Mouse (Mus musculus): ENCODE data around the gene Pno1. TPM values are rescaled to one million over a fixed set of nuclear protein-coding genes. Genes with fewer than 3 reads are reported as not detected.
"Not testable (repeated sequence)": the region's sequence is repeated elsewhere in the genome, so short reads cannot be mapped to it uniquely, and the experiment has no call there.

Pno1 gene
- 1.7 and 1.8 TPM in 2 replicates for polyA plus RNA-seq (2012; rRNA removed)

DNA sequence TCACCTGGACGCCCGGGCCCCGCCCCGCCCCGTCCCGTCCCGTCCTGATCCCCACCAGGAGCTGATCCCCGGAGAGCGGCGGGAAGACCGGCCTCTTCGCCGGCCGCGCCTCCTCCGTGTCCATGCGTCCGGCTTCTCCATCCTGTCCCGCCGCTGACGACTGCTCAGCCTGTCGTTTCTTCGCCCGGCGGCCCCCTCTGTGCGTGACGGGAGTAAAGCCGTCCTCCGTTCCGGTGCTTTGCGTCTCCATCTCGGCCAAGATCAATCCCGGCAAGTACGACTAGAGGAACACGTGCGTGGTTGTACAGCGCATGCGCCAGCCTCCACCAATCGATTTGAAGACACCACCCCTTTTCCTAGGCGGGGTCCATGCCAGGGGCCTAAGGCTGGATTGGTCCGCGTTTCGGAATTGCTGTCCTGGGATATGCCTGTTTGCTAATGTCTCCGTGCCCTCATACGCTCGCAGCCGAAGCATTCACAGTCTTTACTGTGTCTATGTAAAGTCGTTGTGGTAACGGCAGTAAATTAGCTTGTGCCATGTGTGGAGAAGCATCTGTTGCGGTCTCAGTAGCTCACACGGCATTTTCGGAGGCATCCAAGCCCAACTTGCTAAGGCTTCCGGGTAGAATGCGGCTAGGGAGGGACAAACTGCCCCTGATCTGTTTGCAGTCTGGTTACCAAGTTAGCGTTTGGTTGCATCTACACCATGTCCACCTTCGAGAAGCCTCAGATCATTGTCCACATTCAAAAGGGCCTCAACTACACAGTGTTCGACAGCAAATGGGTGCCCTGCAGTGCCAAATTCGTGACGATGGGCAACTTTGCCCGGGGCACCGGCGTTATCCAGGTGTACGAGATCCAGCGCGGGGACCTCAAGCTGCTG, at the start of gene Pno1:
Gene Pno1, minus strand, starts transcription at position 311 of the 883 bp plus-strand sequence.
- Histone ChIP-seq H3K4me3 (ENCODE audit: extremely low read depth, insufficient read depth, insufficient read length) (peak within 1 kb of the TSS; percentile 78), H3K27me3 (ENCODE audit: control insufficient read depth, insufficient read depth, low read length) (no peaks in the 10 kb centered on the region), H3K27ac (ENCODE audit: insufficient read depth, low read length) (peak within 1 kb of the TSS; percentile 93), H3K36me3 (ENCODE audit: control insufficient read depth, insufficient read depth, low read length) (peaks cover 1% of the 10 kb centered on the region; the same call in 1 of the 2 replicates), H3K4me1 (ENCODE audit: control insufficient read depth, insufficient read depth, insufficient read length) (no peaks in the 10 kb centered on the region; the same call in none of the 2 replicates)
- peak; percentile 92 to 96 for DNase-seq (ENCODE audit: low read depth in 1 of 2, low spot score in 2 of 2)
- under 1% methylated on average over 65 of the region's 65 CpGs for WGBS
- TF ChIP-seq CTCF (IDR thresholded peaks at IDR 0.05; ENCODE audit: extremely low read depth, insufficient read depth, insufficient read length, insufficient replicate concordance), result no peak
- peak; percentile 43; the same call in 1 of the 2 replicates for TF ChIP-seq POLR2A (IDR thresholded peaks at IDR 0.05; ENCODE audit: low read depth, low read length)

- Histone ChIP-seq H3K4me3 (ENCODE audit: extremely low read depth, insufficient read depth, insufficient read length) (peak overlapping the region; percentile 93), H3K27ac (ENCODE audit: insufficient read depth, low read length) (peak overlapping the region; percentile 86), H3K36me3 (ENCODE audit: control insufficient read depth, insufficient read depth, low read length) (no peaks in the 10 kb centered on the region), H3K27me3 (ENCODE audit: control insufficient read depth, insufficient read depth, low read length) (no peaks in the 10 kb centered on the region), H3K4me1 (ENCODE audit: control insufficient read depth, insufficient read depth, insufficient read length) (peaks cover 3% of the 10 kb centered on the region)
- DNase-seq (ENCODE audit: low read depth in 1 of 2, low spot score in 2 of 2), result peak; percentile 15 to 32
- TF ChIP-seq POLR2A (IDR thresholded peaks at IDR 0.05; ENCODE audit: low read depth, low read length), result no peak
- no peak for TF ChIP-seq CTCF (IDR thresholded peaks at IDR 0.05; ENCODE audit: extremely low read depth, insufficient read depth, insufficient read length, insufficient replicate concordance)
- WGBS, result 2% methylated on average over 17 of the region's 17 CpGs
Observed at GRCm38 (mm10) chr11:17257861-17258260, 46.5 kb upstream of the Pno1 start.

DNA sequence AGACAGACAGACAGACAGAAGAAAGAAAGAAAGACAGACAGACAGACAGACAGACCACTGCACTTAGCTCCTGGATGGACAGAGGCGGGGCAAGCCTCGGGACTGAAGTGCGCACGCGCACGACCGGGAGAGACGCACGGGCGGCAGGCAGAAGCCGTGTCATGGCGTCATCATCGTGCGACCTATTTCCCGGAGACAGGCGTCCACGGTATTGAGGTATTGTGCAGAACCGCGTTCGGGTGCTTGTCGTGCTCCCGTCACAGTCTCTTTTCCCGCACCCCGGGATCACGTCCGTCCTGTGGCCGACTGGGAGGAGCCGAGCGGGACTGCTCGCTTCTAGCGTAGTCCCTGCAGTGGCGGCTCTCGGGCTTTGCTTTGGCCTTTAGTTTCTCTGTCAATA, 46.1 kb upstream of the Pno1 start, which contains the start of gene C1d:
Gene C1d, plus strand, starts transcription at position 137 of the 400 bp plus-strand sequence.
- Histone ChIP-seq H3K4me3 (ENCODE audit: extremely low read depth, insufficient read depth, insufficient read length) (peak within 1 kb of the TSS; percentile 93), H3K27me3 (ENCODE audit: control insufficient read depth, insufficient read depth, low read length) (no peaks in the 10 kb centered on the region), H3K4me1 (ENCODE audit: control insufficient read depth, insufficient read depth, insufficient read length) (peaks cover 3% of the 10 kb centered on the region), H3K27ac (ENCODE audit: insufficient read depth, low read length) (peak within 1 kb of the TSS; percentile 86), H3K36me3 (ENCODE audit: control insufficient read depth, insufficient read depth, low read length) (no peaks in the 10 kb centered on the region)
- DNase-seq (ENCODE audit: low read depth in 1 of 2, low spot score in 2 of 2), result peak; percentile 88 to 93
- peak; percentile 58 for TF ChIP-seq POLR2A (IDR thresholded peaks at IDR 0.05; ENCODE audit: low read depth, low read length)
- TF ChIP-seq CTCF (IDR thresholded peaks at IDR 0.05; ENCODE audit: extremely low read depth, insufficient read depth, insufficient read length, insufficient replicate concordance), result no peak
- under 1% methylated on average over 33 of the region's 33 CpGs for WGBS

GRCm38 (mm10) chr11:17256813-17257365, 45.5 kb upstream of the Pno1 start:
- no peaks in the 10 kb centered on the region for H3K36me3 ChIP-seq (ENCODE audit: control insufficient read depth, insufficient read depth, low read length)
- H3K4me3 ChIP-seq (ENCODE audit: extremely low read depth, insufficient read depth, insufficient read length), result no peak overlapping the region
- H3K27ac ChIP-seq (ENCODE audit: insufficient read depth, low read length), result no peak overlapping the region
- no peak for DNase-seq (ENCODE audit: low read depth in 1 of 2, low spot score in 2 of 2)
- peaks cover 3% of the 10 kb centered on the region for H3K4me1 ChIP-seq (ENCODE audit: control insufficient read depth, insufficient read depth, insufficient read length)
- TF ChIP-seq CTCF (IDR thresholded peaks at IDR 0.05; ENCODE audit: extremely low read depth, insufficient read depth, insufficient read length, insufficient replicate concordance), result no peak
- H3K27me3 ChIP-seq (ENCODE audit: control insufficient read depth, insufficient read depth, low read length), result no peaks in the 10 kb centered on the region
- 58% methylated on average over 8 of the region's 8 CpGs for WGBS

DNA sequence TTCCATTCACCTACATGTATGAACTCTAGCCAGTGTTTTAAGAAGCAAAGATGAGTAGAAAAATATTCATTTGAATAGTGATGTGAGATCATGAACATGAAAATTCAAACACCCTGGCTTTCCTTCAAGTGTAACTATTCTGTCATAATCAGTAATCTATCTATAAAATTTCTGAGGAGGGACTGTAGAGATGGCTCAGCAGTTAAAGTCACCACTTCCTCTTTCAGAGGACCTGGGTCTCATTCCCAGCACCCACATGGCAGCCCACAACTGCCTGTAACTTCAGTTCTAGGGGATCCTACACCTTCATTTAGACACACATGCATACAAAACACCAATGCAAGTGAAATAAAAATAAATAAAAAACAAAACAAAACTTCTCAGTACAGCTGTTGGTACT, 37.3 kb upstream of the Pno1 start:
- Histone ChIP-seq H3K27me3 (ENCODE audit: control insufficient read depth, insufficient read depth, low read length) (no peaks in the 10 kb centered on the region), H3K4me3 (ENCODE audit: extremely low read depth, insufficient read depth, insufficient read length) (no peak overlapping the region), H3K4me1 (ENCODE audit: control insufficient read depth, insufficient read depth, insufficient read length) (no peaks in the 10 kb centered on the region), H3K27ac (ENCODE audit: insufficient read depth, low read length) (no peak overlapping the region), H3K36me3 (ENCODE audit: control insufficient read depth, insufficient read depth, low read length) (no peaks in the 10 kb centered on the region)
- DNase-seq (ENCODE audit: low read depth in 1 of 2, low spot score in 2 of 2), result no peak
- TF ChIP-seq CTCF (IDR thresholded peaks at IDR 0.05; ENCODE audit: extremely low read depth, insufficient read depth, insufficient read length, insufficient replicate concordance), result no peak
- TF ChIP-seq POLR2A (IDR thresholded peaks at IDR 0.05; ENCODE audit: low read depth, low read length), result no peak

DNA sequence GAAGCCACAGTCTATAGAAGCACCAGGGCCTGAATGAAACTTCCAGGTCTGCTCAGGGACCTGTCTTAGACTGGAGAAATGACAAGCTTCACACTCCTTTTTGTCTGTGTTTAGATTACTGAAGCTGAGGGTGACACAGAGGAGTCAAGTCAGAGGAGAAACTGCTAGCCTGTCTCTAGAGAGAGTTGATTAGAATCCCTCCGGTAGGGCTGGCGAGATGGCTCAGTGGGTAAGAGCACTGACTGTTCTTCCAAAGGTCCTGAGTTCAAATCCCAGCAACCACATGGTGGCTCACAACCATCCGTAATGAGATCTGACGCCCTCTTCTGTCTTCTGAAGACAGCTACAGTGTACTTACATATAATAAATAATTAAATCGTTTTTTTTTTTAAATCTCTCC, 27.2 kb upstream of the Pno1 start:
- not testable (repeated sequence) for H3K27me3 ChIP-seq (ENCODE audit: control insufficient read depth, insufficient read depth, low read length); DNase-seq (ENCODE audit: low read depth in 1 of 2, low spot score in 2 of 2); H3K4me3 ChIP-seq (ENCODE audit: extremely low read depth, insufficient read depth, insufficient read length); H3K4me1 ChIP-seq (ENCODE audit: control insufficient read depth, insufficient read depth, insufficient read length); H3K36me3 ChIP-seq (ENCODE audit: control insufficient read depth, insufficient read depth, low read length); H3K27ac ChIP-seq (ENCODE audit: insufficient read depth, low read length)
- 92% methylated on average over 5 of the region's 5 CpGs for WGBS

Measured in spleen, adult 2 months (tissue).